Mouse (Mus musculus) E14TG2a.4 (cell line): ENCODE results near the gene Wwc1.

ENCODE experiments used
- CTCF ChIP-seq: conservative IDR thresholded peaks from 2 replicates; pipeline ENCODE4 v1.5.1; 2014; ENCODE audit warnings: low read length
- NANOG ChIP-seq: IDR thresholded peaks from 2 replicates; pipeline ENCODE4 v1.6.1; 2014; ENCODE audit warnings: borderline replicate concordance, low read length, mixed read lengths
- POU5F1 ChIP-seq: IDR thresholded peaks from 2 replicates; pipeline ENCODE4 v1.6.1; 2014; ENCODE audit warnings: low read length, borderline replicate concordance

DNA sequence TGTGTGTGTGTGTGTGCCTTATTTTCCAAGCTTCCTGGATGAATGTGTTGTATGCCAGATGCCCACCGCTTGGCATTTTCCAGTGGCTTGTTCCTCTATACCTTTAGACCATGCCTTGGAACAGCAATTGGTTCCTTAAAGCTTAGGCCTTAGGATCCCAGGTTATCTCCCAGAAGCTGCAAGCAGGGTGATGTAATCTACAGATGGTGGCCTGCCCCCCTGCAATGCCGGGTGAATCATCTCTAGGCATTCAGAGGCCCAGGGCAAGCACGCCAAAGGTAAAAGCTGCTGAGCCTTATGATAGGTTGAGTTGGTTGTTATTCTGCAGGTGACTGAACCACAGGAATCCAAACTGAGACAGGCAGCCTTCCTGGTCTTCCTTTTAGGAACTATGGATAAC is 2.4 kb upstream of the Wwc1 start:
- TF ChIP-seq CTCF (no peak), POU5F1 (no peak), NANOG (no peak)
